Mouse (Mus musculus) liver, embryonic 14.5 days (tissue): Measurements from ENCODE around the gene Tmem147. TPM values are rescaled to one million over a fixed set of nuclear protein-coding genes. Genes with fewer than 3 reads are reported as not detected.

Experiments used
- ATAC-seq: fragments of 200-750 bp; cut with Nextera tagmentation; 2 replicates; pipeline ENCODE4 v1.8.0; 2017; ENCODE audit warnings: moderate number of reproducible peaks, mild to moderate bottlenecking, moderate library complexity; ENCODE audit not compliant: insufficient read depth
- DNase-seq, 3 experiments: peaks; one replicate each; pipeline ENCODE4 v3.0.0-alpha.2; 2012 to 2013; ENCODE audit warnings: low read depth in 3 of 3, low spot score in 3 of 3
- H3K27ac ChIP-seq: fragments of 300-500 bp; sonication (generic); 2 replicates; pipeline ENCODE4 v1.5.1; 2014; ENCODE audit warnings: moderate library complexity, mild to moderate bottlenecking, control low read depth, inconsistent platforms
- H3K27me3 ChIP-seq: fragments of 300-500 bp; sonication (generic); 2 replicates; pipeline ENCODE4 v1.6.1; 2014; ENCODE audit warnings: mild to moderate bottlenecking, low read length, moderate library complexity; ENCODE audit not compliant: control insufficient read depth, insufficient read depth
- H3K36me3 ChIP-seq: fragments of 300-500 bp; sonication (generic); replicated peaks from 2 replicates; pipeline ENCODE4 v1.6.1; 2014; ENCODE audit warnings: low read depth; ENCODE audit not compliant: control insufficient read depth, insufficient read depth
- H3K4me1 ChIP-seq, 2 experiments: fragments of 200-500 bp in 1 of 2; fragments of 300-500 bp in 1 of 2; sonication (generic) in 1 of 2; replicated peaks; 2 replicates each; pipeline ENCODE4 v1.6.1; 2012 to 2014; ENCODE audit warnings: antibody characterized with exemption in 1 of 2, inconsistent platforms in 1 of 2, low read length in 1 of 2; ENCODE audit not compliant: control insufficient read depth in 2 of 2, insufficient read depth in 2 of 2
- H3K4me2 ChIP-seq: fragments of 300-500 bp; sonication (generic); 2 replicates; pipeline ENCODE4 v1.6.1; 2014; ENCODE audit warnings: low read depth, mild to moderate bottlenecking, control low read depth, moderate library complexity
- H3K4me3 ChIP-seq, 2 experiments: fragments of 200-500 bp in 1 of 2; fragments of 300-500 bp in 1 of 2; sonication (generic) in 1 of 2; 2 replicates each; pipeline ENCODE4 v1.5.1; 2012 to 2014; ENCODE audit warnings: low read depth in 2 of 2, low read length in 2 of 2, mild to moderate bottlenecking in 2 of 2, control low read depth in 1 of 2, inconsistent platforms in 1 of 2, moderate library complexity in 1 of 2; ENCODE audit not compliant: insufficient read depth in 1 of 2
- H3K9ac ChIP-seq: fragments of 300-500 bp; sonication (generic); replicated peaks from 2 replicates; pipeline ENCODE4 v1.6.1; 2014; ENCODE audit warnings: mild to moderate bottlenecking, control low read depth, moderate library complexity
- H3K9me3 ChIP-seq: fragments of 300-500 bp; sonication (generic); 2 replicates; pipeline ENCODE4 v1.6.1; 2016; ENCODE audit warnings: low read length, mixed read lengths; ENCODE audit not compliant: control insufficient read depth
- CTCF ChIP-seq: IDR thresholded peaks from 2 replicates; pipeline ENCODE4 v1.5.1; 2016; ENCODE audit warnings: antibody characterized with exemption, low read depth, control low read depth
- EP300 ChIP-seq: IDR thresholded peaks from 2 replicates; pipeline ENCODE4 v1.6.1; 2016; ENCODE audit warnings: antibody characterized with exemption, low read depth
- whole genome bisulfite sequencing: fragments of 180-500 bp; shearing (Covaris S2); extraction: QIAGEN DNeasy Blood & Tissue Kit; methylation state at CpG from one replicate; pipeline ENCODE4 v1.1.7; 2014; ENCODE audit not compliant: insufficient replicate concordance; 5-methylcytosine and 5-hydroxymethylcytosine counted together
- polyA plus RNA-seq, 2 experiments: library from polyadenylated mRNA; depleted of rRNA in 1 of 2; stranded (reverse) in 1 of 2; unstranded in 1 of 2; fragments of >200 nt; fragmentation: Nextera tagmentation in 1 of 2; extraction: Ambion mirVana in 1 of 2; gene quantifications; 2 replicates each; pipeline versions ENCODE4 v1.2.1 to v1.2.3; 2012 to 2014

Gene Tmem147
- polyA plus RNA-seq, 2 experiments, result 64.4 to 117 TPM

GRCm38 (mm10) chr7:30698589-30698988, 30.8 kb downstream of the Tmem147 start, which contains the start of gene 2200002J24Rik:
Gene 2200002J24Rik (plus strand): TSS chr7:30698926.
- no peak within 1 kb of the TSS for H3K4me2 ChIP-seq
- no peaks in the 10 kb centered on the region for H3K36me3 ChIP-seq
- WGBS, result 26% methylated on average over 9 of the region's 9 CpGs
- H3K9me3 ChIP-seq, result no peaks in the 10 kb centered on the region
- ATAC-seq (peak; percentile 43; the same call in 1 of the 2 replicates), DNase-seq (peak in 2 of 3 experiments; percentile 12 to 13)
- TF ChIP-seq CTCF (no peak), EP300 (no peak)
- H3K27ac ChIP-seq, result no peak within 1 kb of the TSS
- H3K9ac ChIP-seq, result no peak within 1 kb of the TSS
- no peak within 1 kb of the TSS for H3K4me3 ChIP-seq
- peaks cover 0 to 3% of the 10 kb centered on the region in 2 experiments; a peak in 3 of 4 replicates for H3K4me1 ChIP-seq
- no peaks in the 10 kb centered on the region for H3K27me3 ChIP-seq

- TF ChIP-seq EP300, result no peak
- no peak for TF ChIP-seq CTCF
- Histone ChIP-seq H3K36me3 (no peaks in the 10 kb centered on the region), H3K4me3 (no peak overlapping the region), H3K27ac (no peak overlapping the region), H3K4me1 (peaks cover 0 to 3% of the 10 kb centered on the region in 2 experiments; a peak in 3 of 4 replicates), H3K9ac (no peak overlapping the region), H3K9me3 (no peaks in the 10 kb centered on the region), H3K4me2 (no peak overlapping the region), H3K27me3 (no peaks in the 10 kb centered on the region)
- no peak for ATAC-seq
- 10% methylated on average over 5 of the region's 5 CpGs for WGBS
- no peak for DNase-seq
These were observed 31.2 kb downstream of the Tmem147 start for GRCm38 (mm10) chr7:30698101-30698500.

- DNase-seq (no peak), ATAC-seq (no peak)
- Histone ChIP-seq H3K9ac (no peak overlapping the region), H3K4me3 (no peak overlapping the region), H3K27me3 (no peaks in the 10 kb centered on the region), H3K36me3 (no peaks in the 10 kb centered on the region), H3K27ac (no peak overlapping the region), H3K9me3 (no peaks in the 10 kb centered on the region), H3K4me1 (no peaks in the 10 kb centered on the region; a peak in 1 of 4 replicates), H3K4me2 (no peak overlapping the region)
- no peak for TF ChIP-seq EP300
- TF ChIP-seq CTCF, result no peak
- WGBS, result 80% methylated on average over 6 of the region's 6 CpGs
These were observed 41.0 kb downstream of the Tmem147 start for GRCm38 (mm10) chr7:30688325-30688724.

- Histone ChIP-seq H3K9me3 (no peaks in the 10 kb centered on the region), H3K4me1 (no peaks in the 10 kb centered on the region; a peak in 1 of 4 replicates), H3K9ac (no peak overlapping the region), H3K36me3 (no peaks in the 10 kb centered on the region), H3K4me3 (no peak overlapping the region), H3K4me2 (no peak overlapping the region), H3K27me3 (no peaks in the 10 kb centered on the region), H3K27ac (no peak overlapping the region)
- ATAC-seq, result no peak
- TF ChIP-seq EP300 (no peak), CTCF (no peak)
- WGBS, result 31% methylated on average over 2 of the region's 2 CpGs
- DNase-seq, result no peak
These were observed 45.9 kb downstream of the Tmem147 start for GRCm38 (mm10) chr7:30683425-30683824.

GRCm38 (mm10) chr7:30681897-30682296, 47.4 kb downstream of the Tmem147 start:
- ATAC-seq (no peak), DNase-seq (no peak)
- no peak overlapping the region for H3K9ac ChIP-seq
- H3K4me3 ChIP-seq, result no peak overlapping the region
- no peak overlapping the region for H3K4me2 ChIP-seq
- no peaks in the 10 kb centered on the region for H3K27me3 ChIP-seq
- H3K36me3 ChIP-seq, result no peaks in the 10 kb centered on the region
- no peak overlapping the region for H3K27ac ChIP-seq
- 62% methylated on average over 5 of the region's 5 CpGs for WGBS
- TF ChIP-seq EP300, result no peak
- TF ChIP-seq CTCF, result no peak
- H3K4me1 ChIP-seq, result no peaks in the 10 kb centered on the region; a peak in 1 of 4 replicates
- H3K9me3 ChIP-seq, result no peaks in the 10 kb centered on the region
